Mouse (Mus musculus): ENCODE results near the gene Tanc2.

DNA sequence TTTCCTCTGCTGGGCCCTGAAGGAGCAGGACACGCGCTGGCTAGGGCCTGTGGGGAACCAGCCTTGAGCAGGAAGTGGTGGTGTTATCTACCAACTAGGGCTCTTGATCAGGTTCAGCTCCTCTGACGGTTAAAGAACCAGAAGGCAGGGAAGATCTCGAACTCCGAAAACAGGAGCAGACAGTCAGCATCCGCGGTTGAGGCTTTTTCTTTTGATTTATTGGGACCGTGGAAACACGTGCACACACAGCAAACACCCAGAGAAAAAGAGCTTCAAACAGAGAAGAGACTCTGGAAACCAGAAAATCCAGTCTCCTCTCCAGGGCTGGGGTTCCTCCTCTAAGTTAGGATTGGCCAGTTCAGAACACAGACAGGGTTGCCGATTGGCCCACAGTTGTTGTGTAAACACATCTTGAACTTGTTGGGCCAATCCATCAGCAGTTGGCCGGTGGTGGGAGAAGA is 356.9 kb downstream of the Tanc2 start:
- TF ChIP-seq CTCF (IDR thresholded peaks at IDR 0.05; ENCODE audit: low read depth) (no peak), EP300 (optimal IDR thresholded peaks at IDR 0.05) (no peak)

Measured in stomach, postnatal 0 days (tissue).